In genomic region chr11:112986029-112986573, GRCm38 (mm10) we compare ENCODE assay signal across 20 mouse cellular contexts.
DNase-seq lines count a peak whose midpoint lies in the region; ATAC-seq and TF ChIP-seq lines count a peak whose summit lies in the region.
"Had no signal": no experiment of that assay in that cellular context is flagged by ENCODE, and none has a peak within 500 bp of the region (broad histone marks: within the 10 kb centered on the region; RNA-seq: fewer than 3 reads in every experiment).

No protein-coding gene starts in this region.

- no peaks in the 10 kb centered on the region for H3K27me3 ChIP-seq in embryonic facial prominence, embryonic 13.5 days
- peaks cover 8% of the 10 kb centered on the region; the same call in 1 of the 2 replicates for H3K27me3 ChIP-seq in embryonic facial prominence, embryonic 10.5 days (replicated peaks; ENCODE audit: low read depth, poor library complexity, severe bottlenecking)
- H3K27me3 ChIP-seq in limb, embryonic 13.5 days, result no peaks in the 10 kb centered on the region; the same call in 1 of the 2 replicates
- H3K27me3 ChIP-seq in limb, embryonic 10.5 days (ENCODE audit: low read depth, poor library complexity, severe bottlenecking), result peaks cover 19% of the 10 kb centered on the region
- no peaks in the 10 kb centered on the region for H3K27me3 ChIP-seq in C2C12 (ENCODE audit: control insufficient read depth, insufficient read depth, insufficient read length)
- no peaks in the 10 kb centered on the region for H3K27me3 ChIP-seq in Patski

- H3K4me1 ChIP-seq in embryonic facial prominence, embryonic 13.5 days, result peaks cover 64% of the 10 kb centered on the region
- H3K4me1 ChIP-seq in embryonic facial prominence, embryonic 10.5 days, result peaks cover 65% of the 10 kb centered on the region
- peaks cover 69% of the 10 kb centered on the region for H3K4me1 ChIP-seq in limb, embryonic 13.5 days
- peaks cover 61% of the 10 kb centered on the region for H3K4me1 ChIP-seq in limb, embryonic 10.5 days

- intact Hi-C loops in gastrocnemius, postnatal 14 days (cut with DNase I; ENCODE audit: low total_unique reads), result no loop called here

- in situ Hi-C loops in Patski (cut with MboI; ENCODE audit: low pct_unique_long_range_greater_than_20kb), result no loop called here

- H3K27ac ChIP-seq in embryonic facial prominence, embryonic 13.5 days, result no peak overlapping the region; the same call in 1 of the 2 replicates
- H3K27ac ChIP-seq in embryonic facial prominence, embryonic 10.5 days (replicated peaks), result no peak overlapping the region
- peak overlapping the region; percentile 28; the same call in 1 of the 2 replicates for H3K27ac ChIP-seq in limb, embryonic 13.5 days
- no peak overlapping the region for H3K27ac ChIP-seq in limb, embryonic 10.5 days
- H3K27ac ChIP-seq: forebrain, embryonic 12.5 days had no signal

- WGBS in embryonic facial prominence, embryonic 13.5 days, result 75% methylated on average over 9 of the region's 9 CpGs
- 80% methylated on average over 9 of the region's 9 CpGs for WGBS in embryonic facial prominence, embryonic 10.5 days
- 62% methylated on average over 9 of the region's 9 CpGs for WGBS in limb, embryonic 13.5 days
- 87% methylated on average over 9 of the region's 9 CpGs for WGBS in limb, embryonic 10.5 days

- no peaks in the 10 kb centered on the region for H3K36me3 ChIP-seq in embryonic facial prominence, embryonic 13.5 days
- H3K36me3 ChIP-seq in embryonic facial prominence, embryonic 10.5 days (replicated peaks), result no peaks in the 10 kb centered on the region
- H3K36me3 ChIP-seq in limb, embryonic 13.5 days, result no peaks in the 10 kb centered on the region
- no peaks in the 10 kb centered on the region for H3K36me3 ChIP-seq in limb, embryonic 10.5 days
- H3K36me3 ChIP-seq in C2C12 (ENCODE audit: control insufficient read depth, insufficient read depth), result no peaks in the 10 kb centered on the region
- H3K36me3 ChIP-seq: forebrain, embryonic 12.5 days had no signal

- H3ac ChIP-seq in C2C12 (ENCODE audit: control insufficient read depth, insufficient read length, low read depth), result no peak overlapping the region

- ATAC-seq in embryonic facial prominence, embryonic 13.5 days (ENCODE audit: insufficient number of reproducible peaks, insufficient read depth, low FRiP score, low TSS enrichment, low read depth), result no peak
- no peak for ATAC-seq in limb, embryonic 13.5 days (ENCODE audit: low FRiP score, low read depth)
- ATAC-seq in Patski, result peak; percentile 51
- ATAC-seq: activated CD4-positive, CD25-positive, alpha-beta regulatory T cell, adult 4 months; forebrain, embryonic 14.5 days; forebrain, embryonic 16.5 days had no signal

- CTCF ChIA-PET in Patski (lab: Charles Lee), result interaction anchor here (1.1 kb wide), 1 partner anchor 11 kb away, joined by 4 read pairs; no protein-coding TSS in a partner anchor

- POLR2A ChIA-PET in Patski (lab: Charles Lee), result interaction anchor here (0.6 kb wide), 1 partner anchor 112 kb away, joined by 3 read pairs; no protein-coding TSS in a partner anchor

- H3K79me2 ChIP-seq in C2C12 (ENCODE audit: control insufficient read depth, insufficient read depth), result no peaks in the 10 kb centered on the region

- H3K9me3 ChIP-seq in embryonic facial prominence, embryonic 13.5 days, result no peaks in the 10 kb centered on the region
- no peaks in the 10 kb centered on the region for H3K9me3 ChIP-seq in embryonic facial prominence, embryonic 10.5 days
- H3K9me3 ChIP-seq in limb, embryonic 13.5 days, result no peaks in the 10 kb centered on the region
- no peaks in the 10 kb centered on the region for H3K9me3 ChIP-seq in limb, embryonic 10.5 days (replicated peaks)
- H3K9me3 ChIP-seq: forebrain, embryonic 12.5 days had no signal

- no peak overlapping the region for H3K4me3 ChIP-seq in embryonic facial prominence, embryonic 13.5 days
- no peak overlapping the region for H3K4me3 ChIP-seq in embryonic facial prominence, embryonic 10.5 days
- H3K4me3 ChIP-seq in limb, embryonic 13.5 days, result no peak overlapping the region
- H3K4me3 ChIP-seq in limb, embryonic 10.5 days, result no peak overlapping the region
- H3K4me3 ChIP-seq in C2C12 (ENCODE audit: insufficient read depth, poor library complexity, severe bottlenecking), result no peak overlapping the region
- H3K4me3 ChIP-seq: forebrain, embryonic 12.5 days had no signal

- TF ChIP-seq CTCF in C2C12 (IDR thresholded peaks at IDR 0.05; ENCODE audit: control insufficient read depth, insufficient read depth, insufficient read length), result no peak
- no peak for TF ChIP-seq CTCF in Patski (IDR thresholded peaks at IDR 0.05)

- H3K4me2 ChIP-seq in embryonic facial prominence, embryonic 13.5 days, result no peak overlapping the region
- no peak overlapping the region for H3K4me2 ChIP-seq in limb, embryonic 13.5 days (replicated peaks)
- H3K4me2 ChIP-seq: forebrain, embryonic 12.5 days had no signal

- H3K9ac ChIP-seq in embryonic facial prominence, embryonic 13.5 days, result peak overlapping the region; percentile 21; the same call in 1 of the 2 replicates
- H3K9ac ChIP-seq in limb, embryonic 13.5 days, result no peak overlapping the region
- H3K9ac ChIP-seq: forebrain, embryonic 12.5 days had no signal

- no peaks in the 10 kb centered on the region for H3K79me3 ChIP-seq in C2C12 (ENCODE audit: low read depth)

- no peak for DNase-seq in embryonic facial prominence, embryonic 10.5 days (ENCODE audit: low spot score)
- DNase-seq in limb, embryonic 10.5 days (ENCODE audit: low spot score), result no peak
- DNase-seq in Patski (ENCODE audit: low read depth, low spot score) (no peak), MN1 (ENCODE audit: low spot score) (no peak)
- DNase-seq in gastrocnemius, postnatal 14 days, result no peak
- DNase-seq: adrenal gland, adult 8-10 months; adrenal gland, postnatal 25 days; B cell, adult 2 months; cerebellum, adult 11 months; cerebellum, adult 18-20 months; cerebellum, adult 8-10 months; cerebellum, postnatal 10 days; cerebellum, postnatal 25 days had no signal

TF ChIP-seq in C2C12, 6 proteins besides CTCF, POLR2A, EP300 and RAD21:
- TF ChIP-seq USF1 (IDR thresholded peaks at IDR 0.05; ENCODE audit: low read depth), result peak; percentile 22
- peak; percentile 62 for TF ChIP-seq MAX (IDR thresholded peaks at IDR 0.05)
- TF ChIP-seq FOSL1 (IDR thresholded peaks at IDR 0.05; ENCODE audit: insufficient read depth, low read length, poor library complexity, severe bottlenecking), result no peak
